ENCODE assay signal across 10 mouse cellular contexts in genomic region chr1:137571190-137571904, GRCm38 (mm10).
DNase-seq lines count a peak whose midpoint lies in the region; ATAC-seq and TF ChIP-seq lines count a peak whose summit lies in the region.
"Had no signal": no experiment of that assay in that cellular context is flagged by ENCODE, and none has a peak within 500 bp of the region (broad histone marks: within the 10 kb centered on the region; RNA-seq: fewer than 3 reads in every experiment).

No protein-coding gene starts in this region.

- H3K9me3 ChIP-seq in kidney, postnatal 0 days (replicated peaks; ENCODE audit: low read length): no peaks in the 10 kb centered on the region

- DNase-seq in adrenal gland, postnatal 14 days: peak; percentile 52
- no peak for DNase-seq in adrenal gland, adult 8-10 months
- no peak for DNase-seq in kidney, postnatal 0 days (ENCODE audit: low spot score)
- DNase-seq in kidney, adult 9 months: no peak
- DNase-seq in gastrocnemius, postnatal 25 days: peak; percentile 62
- peak; percentile 28 for DNase-seq in thymus, adult 2 months
- no peak for DNase-seq in left cerebral cortex, adult 8-10 months (ENCODE audit: low spot score in 2 of 2)
- DNase-seq in left cerebral cortex, adult 9 months (ENCODE audit: low spot score in 2 of 2): no peak
- DNase-seq: kidney, postnatal 25 days had no signal

- H3K4me2 ChIP-seq in kidney, postnatal 0 days (ENCODE audit: low read length): no peak overlapping the region

- TF ChIP-seq POLR2A in thymus, adult 2 months (IDR thresholded peaks at IDR 0.05; ENCODE audit: control insufficient read depth, extremely low read depth, insufficient read depth, low read length, poor library complexity): no peak

- H3K36me3 ChIP-seq in kidney, postnatal 0 days (ENCODE audit: insufficient read depth, low read length): no peaks in the 10 kb centered on the region
- no peaks in the 10 kb centered on the region for H3K36me3 ChIP-seq in thymus, adult 2 months (ENCODE audit: control insufficient read depth, insufficient read depth, low read length)

- no peak for TF ChIP-seq CTCF in kidney, postnatal 0 days (IDR thresholded peaks at IDR 0.05; ENCODE audit: low read depth)
- TF ChIP-seq CTCF in thymus, adult 2 months (IDR thresholded peaks at IDR 0.05; ENCODE audit: borderline replicate concordance, control insufficient read depth, extremely low read depth, insufficient read depth, low read length, poor library complexity): no peak

- 17% methylated on average over 4 of the region's 4 CpGs for WGBS in kidney, postnatal 0 days
- WGBS in thymus, adult 2 months: 56% methylated on average over 4 of the region's 4 CpGs

- H3K27me3 ChIP-seq in kidney, postnatal 0 days (ENCODE audit: insufficient read depth, low read length): no peaks in the 10 kb centered on the region
- no peaks in the 10 kb centered on the region for H3K27me3 ChIP-seq in thymus, adult 2 months (ENCODE audit: control insufficient read depth, insufficient read depth, low read length)

- H3K9ac ChIP-seq in kidney, postnatal 0 days (ENCODE audit: low read depth, low read length): no peak overlapping the region

- H3K27ac ChIP-seq in kidney, postnatal 0 days: peak overlapping the region; percentile 38; the same call in 1 of the 2 replicates
- H3K27ac ChIP-seq in thymus, adult 2 months (ENCODE audit: control insufficient read depth, insufficient read depth, low read length): no peak overlapping the region

- no peaks in the 10 kb centered on the region for H3K4me1 ChIP-seq in kidney, postnatal 0 days (replicated peaks; ENCODE audit: insufficient read depth, low read length)
- H3K4me1 ChIP-seq in thymus, adult 2 months (replicated peaks; ENCODE audit: control insufficient read depth, insufficient read depth, low read length): peaks cover 7% of the 10 kb centered on the region

- no peak overlapping the region for H3K4me3 ChIP-seq in kidney, postnatal 0 days (replicated peaks; ENCODE audit: low read depth, low read length)
- H3K4me3 ChIP-seq in thymus, adult 2 months (ENCODE audit: control insufficient read depth, insufficient read depth, low read length): no peak overlapping the region

- no peak for ATAC-seq in kidney, postnatal 0 days (replicated peaks; ENCODE audit: low FRiP score, low read depth)
- ATAC-seq: forebrain, embryonic 14.5 days had no signal

Comparison
In these comparisons a context has a peak if more than half of its experiments do, and no peak if none do; other contexts are left out.
1. DNase-seq: peak in adrenal gland, postnatal 14 days (single experiment), gastrocnemius, postnatal 25 days (single experiment) and thymus, adult 2 months (single experiment); none in adrenal gland, adult 8-10 months (single experiment), kidney, postnatal 0 days (single experiment), kidney, adult 9 months (single experiment), left cerebral cortex, adult 8-10 months (0 of 2) and left cerebral cortex, adult 9 months (0 of 2).